ENCODE assay signal across 14 mouse cellular contexts in the genomic region with DNA sequence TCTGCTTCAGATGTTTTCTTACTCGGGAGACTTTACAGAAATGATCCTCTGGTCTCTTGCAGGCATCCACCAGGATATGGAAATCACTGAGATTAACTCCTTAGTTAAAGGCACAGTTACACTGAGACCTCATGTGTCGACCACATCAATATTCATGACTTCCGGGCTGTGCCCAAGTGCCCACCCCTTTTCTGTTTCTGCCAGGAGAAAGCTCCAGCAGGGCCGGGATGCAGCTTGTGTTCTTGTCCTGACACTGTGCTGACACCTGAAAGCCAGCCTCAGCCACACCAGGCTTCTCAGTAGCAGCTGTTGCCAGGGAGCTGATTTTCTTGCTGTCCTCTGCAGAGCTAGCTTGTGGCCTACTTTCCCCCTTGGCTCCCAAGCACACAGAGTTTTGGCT.
DNase-seq lines count a peak whose midpoint lies in the region; ATAC-seq and TF ChIP-seq lines count a peak whose summit lies in the region.
"Had no signal": no experiment of that assay in that cellular context is flagged by ENCODE, and none has a peak within 500 bp of the region (broad histone marks: within the 10 kb centered on the region; RNA-seq: fewer than 3 reads in every experiment).

No protein-coding gene starts in this region.

- H3K9me3 ChIP-seq in limb, embryonic 14.5 days (ENCODE audit: control insufficient read depth, low read length), result no peaks in the 10 kb centered on the region
- H3K9me3 ChIP-seq in limb, embryonic 10.5 days (replicated peaks), result no peaks in the 10 kb centered on the region
- H3K9me3 ChIP-seq in forebrain, embryonic 13.5 days (replicated peaks), result no peaks in the 10 kb centered on the region
- H3K9me3 ChIP-seq in hindbrain, embryonic 14.5 days (ENCODE audit: control insufficient read depth, low read length), result no peaks in the 10 kb centered on the region
- H3K9me3 ChIP-seq in neural tube, embryonic 14.5 days (ENCODE audit: control insufficient read depth, low read length), result no peaks in the 10 kb centered on the region
- H3K9me3 ChIP-seq: embryonic facial prominence, embryonic 13.5 days; heart, embryonic 13.5 days had no signal

- peak; percentile 30; the same call in 1 of the 2 replicates for ATAC-seq in limb, embryonic 14.5 days (ENCODE audit: low FRiP score, low read depth)
- ATAC-seq in forebrain, embryonic 13.5 days, result peak; percentile 90
- ATAC-seq in hindbrain, embryonic 14.5 days (ENCODE audit: low FRiP score), result peak; percentile 68
- peak; percentile 46; the same call in 1 of the 2 replicates for ATAC-seq in neural tube, embryonic 14.5 days (ENCODE audit: low read depth)
- ATAC-seq in erythroid progenitor cell, adult 5-6 weeks (replicated peaks; ENCODE audit: low FRiP score, poor library complexity, severe bottlenecking), result no peak
- ATAC-seq: CD4-positive, CD25-positive, alpha-beta regulatory T cell, adult 4 months; inflammation-experienced regulatory T-cells, adult 6 months had no signal

- no peak overlapping the region for H3K27ac ChIP-seq in limb, embryonic 14.5 days (replicated peaks; ENCODE audit: low read depth, low read length)
- no peak overlapping the region for H3K27ac ChIP-seq in limb, embryonic 10.5 days
- H3K27ac ChIP-seq in forebrain, embryonic 13.5 days, result no peak overlapping the region
- no peak overlapping the region for H3K27ac ChIP-seq in hindbrain, embryonic 14.5 days
- no peak overlapping the region for H3K27ac ChIP-seq in neural tube, embryonic 14.5 days (ENCODE audit: low read depth, low read length)
- H3K27ac ChIP-seq: embryonic facial prominence, embryonic 13.5 days; heart, embryonic 13.5 days; kidney, postnatal 0 days; macrophage had no signal

- DNase-seq in limb, embryonic 14.5 days (ENCODE audit: low spot score), result no peak
- no peak for DNase-seq in limb, embryonic 10.5 days (ENCODE audit: low spot score)
- DNase-seq in hindbrain, embryonic 14.5 days (ENCODE audit: low spot score), result no peak
- DNase-seq in heart, postnatal 4 days, result no peak
- DNase-seq: right cerebral cortex, postnatal 14 days had no signal

- H3K36me3 ChIP-seq in limb, embryonic 14.5 days (ENCODE audit: control insufficient read depth, insufficient read depth, low read length), result no peaks in the 10 kb centered on the region
- H3K36me3 ChIP-seq in limb, embryonic 10.5 days, result no peaks in the 10 kb centered on the region
- H3K36me3 ChIP-seq in forebrain, embryonic 13.5 days (ENCODE audit: poor library complexity, severe bottlenecking), result no peaks in the 10 kb centered on the region
- H3K36me3 ChIP-seq in hindbrain, embryonic 14.5 days (replicated peaks; ENCODE audit: control insufficient read depth, insufficient read depth), result no peaks in the 10 kb centered on the region
- H3K36me3 ChIP-seq in neural tube, embryonic 14.5 days (ENCODE audit: control insufficient read depth, insufficient read depth, low read length), result no peaks in the 10 kb centered on the region
- H3K36me3 ChIP-seq: embryonic facial prominence, embryonic 13.5 days; heart, embryonic 13.5 days had no signal

- 34% methylated on average over 4 of the region's 4 CpGs for WGBS in limb, embryonic 14.5 days
- 42% methylated on average over 4 of the region's 4 CpGs for WGBS in limb, embryonic 10.5 days
- 8% methylated on average over 4 of the region's 4 CpGs for WGBS in forebrain, embryonic 13.5 days
- 7% methylated on average over 4 of the region's 4 CpGs for whole genome bisulfite sequencing in hindbrain, embryonic 14.5 days
- 21% methylated on average over 4 of the region's 4 CpGs for WGBS in neural tube, embryonic 14.5 days

- H3K4me1 ChIP-seq in limb, embryonic 14.5 days (ENCODE audit: control insufficient read depth, insufficient read depth, low read length), result no peaks in the 10 kb centered on the region
- H3K4me1 ChIP-seq in limb, embryonic 10.5 days, result no peaks in the 10 kb centered on the region
- H3K4me1 ChIP-seq in forebrain, embryonic 13.5 days, result peaks cover 11% of the 10 kb centered on the region
- peaks cover 13% of the 10 kb centered on the region for H3K4me1 ChIP-seq in hindbrain, embryonic 14.5 days (replicated peaks; ENCODE audit: control insufficient read depth, insufficient read depth, low read length)
- peaks cover 1% of the 10 kb centered on the region; the same call in 1 of the 2 replicates for H3K4me1 ChIP-seq in neural tube, embryonic 14.5 days (ENCODE audit: control insufficient read depth, insufficient read depth, low read length)
- H3K4me1 ChIP-seq: embryonic facial prominence, embryonic 13.5 days; heart, embryonic 13.5 days had no signal

- H3K9ac ChIP-seq in limb, embryonic 14.5 days (ENCODE audit: low read depth, low read length, severe bottlenecking), result no peak overlapping the region
- H3K9ac ChIP-seq in forebrain, embryonic 13.5 days, result no peak overlapping the region
- H3K9ac ChIP-seq in hindbrain, embryonic 14.5 days, result no peak overlapping the region
- no peak overlapping the region for H3K9ac ChIP-seq in neural tube, embryonic 14.5 days (replicated peaks; ENCODE audit: low read depth, low read length)
- H3K9ac ChIP-seq: embryonic facial prominence, embryonic 13.5 days; heart, embryonic 13.5 days had no signal

- H3K4me3 ChIP-seq in limb, embryonic 14.5 days (replicated peaks; ENCODE audit: low read length), result no peak overlapping the region
- no peak overlapping the region for H3K4me3 ChIP-seq in limb, embryonic 10.5 days
- no peak overlapping the region for H3K4me3 ChIP-seq in forebrain, embryonic 13.5 days
- no peak overlapping the region for H3K4me3 ChIP-seq in hindbrain, embryonic 14.5 days (replicated peaks; ENCODE audit: low read length)
- no peak overlapping the region for H3K4me3 ChIP-seq in neural tube, embryonic 14.5 days (ENCODE audit: low read depth, low read length)
- H3K4me3 ChIP-seq: embryonic facial prominence, embryonic 13.5 days; heart, embryonic 13.5 days had no signal

- no peak for TF ChIP-seq POLR2A in limb, embryonic 14.5 days (IDR thresholded peaks at IDR 0.05; ENCODE audit: borderline replicate concordance, extremely low read depth, insufficient read depth, insufficient read length)

- H3K27me3 ChIP-seq in limb, embryonic 14.5 days (ENCODE audit: control insufficient read depth, insufficient read depth, low read length), result no peaks in the 10 kb centered on the region
- H3K27me3 ChIP-seq in limb, embryonic 10.5 days (ENCODE audit: low read depth, poor library complexity, severe bottlenecking), result no peaks in the 10 kb centered on the region
- H3K27me3 ChIP-seq in forebrain, embryonic 13.5 days, result no peaks in the 10 kb centered on the region
- no peaks in the 10 kb centered on the region for H3K27me3 ChIP-seq in hindbrain, embryonic 14.5 days (ENCODE audit: control insufficient read depth, insufficient read depth, low read length)
- H3K27me3 ChIP-seq in neural tube, embryonic 14.5 days (ENCODE audit: control insufficient read depth, insufficient read depth, low read length), result no peaks in the 10 kb centered on the region
- H3K27me3 ChIP-seq: embryonic facial prominence, embryonic 13.5 days; heart, embryonic 13.5 days had no signal

- no peak overlapping the region for H3K4me2 ChIP-seq in limb, embryonic 14.5 days (replicated peaks; ENCODE audit: low read depth, low read length, severe bottlenecking)
- no peak overlapping the region for H3K4me2 ChIP-seq in forebrain, embryonic 13.5 days
- no peak overlapping the region for H3K4me2 ChIP-seq in hindbrain, embryonic 14.5 days (replicated peaks)
- no peak overlapping the region for H3K4me2 ChIP-seq in neural tube, embryonic 14.5 days (ENCODE audit: low read depth, low read length)
- H3K4me2 ChIP-seq: embryonic facial prominence, embryonic 13.5 days; heart, embryonic 13.5 days had no signal
